ENCODE assay signal across 45 mouse cellular contexts in the genomic region with DNA sequence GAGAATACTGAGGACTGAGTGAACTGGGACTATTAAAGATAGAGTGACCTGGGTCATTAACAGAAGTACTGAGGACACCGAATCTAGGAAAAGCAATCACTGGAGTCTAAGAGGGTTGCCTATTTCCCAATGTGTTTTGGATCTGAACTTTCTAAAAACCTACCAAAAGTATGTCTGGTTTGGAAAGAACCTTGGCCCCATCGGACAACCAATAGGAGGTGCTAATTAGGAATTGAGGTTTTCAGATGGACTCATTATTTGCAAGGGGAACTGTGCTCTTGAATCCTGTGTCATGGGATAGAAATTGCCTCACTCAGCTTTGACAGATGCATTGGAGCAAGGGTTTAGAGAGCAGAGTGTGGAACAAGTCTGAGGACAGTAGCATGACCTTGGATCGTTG. TPM values are rescaled to one million over a fixed set of nuclear protein-coding genes. Genes with fewer than 3 reads are reported as not detected.
"Had no signal": no experiment of that assay in that cellular context is flagged by ENCODE, and none has a peak within 500 bp of the region (broad histone marks: within the 10 kb centered on the region; RNA-seq: fewer than 3 reads in every experiment).

No protein-coding gene starts in this region.

- DNase-seq: heart, adult 2 months; heart, postnatal 10 days; heart, postnatal 14 days; heart, postnatal 36 days; heart, postnatal 4 days; kidney, adult 11 months; kidney, adult 18-20 months; kidney, adult 8-10 months; kidney, postnatal 10 days; kidney, postnatal 14 days; kidney, postnatal 25 days; kidney, postnatal 36 days; kidney, postnatal 4 days; layer of hippocampus, adult 9-11 months; layer of hippocampus, postnatal 36 days had no signal

- H3K27ac ChIP-seq: heart, adult 2 months; heart, embryonic 10.5 days; heart, embryonic 13.5 days; heart, embryonic 15.5 days; hindbrain, embryonic 10.5 days; hindbrain, embryonic 12.5 days; hindbrain, embryonic 13.5 days; hindbrain, embryonic 14.5 days; hindbrain, embryonic 15.5 days; hindbrain, postnatal 0 days; intestine, embryonic 15.5 days; kidney, postnatal 0 days; layer of hippocampus, adult 2 months had no signal

- H3K9me3 ChIP-seq: heart, embryonic 10.5 days; heart, embryonic 12.5 days; heart, embryonic 13.5 days; heart, embryonic 15.5 days; hindbrain, embryonic 10.5 days; hindbrain, embryonic 12.5 days; hindbrain, embryonic 13.5 days; hindbrain, embryonic 15.5 days; intestine, embryonic 15.5 days; kidney, embryonic 15.5 days had no signal

- H3K36me3 ChIP-seq: heart, embryonic 10.5 days; heart, embryonic 12.5 days; heart, embryonic 13.5 days; heart, embryonic 15.5 days; hindbrain, embryonic 10.5 days; hindbrain, embryonic 12.5 days; hindbrain, embryonic 13.5 days; hindbrain, embryonic 15.5 days; intestine, embryonic 15.5 days; kidney, embryonic 15.5 days had no signal

- H3K9ac ChIP-seq: heart, embryonic 12.5 days; heart, embryonic 13.5 days; heart, embryonic 15.5 days; hindbrain, embryonic 12.5 days; hindbrain, embryonic 13.5 days; hindbrain, embryonic 14.5 days; hindbrain, embryonic 15.5 days; intestine, embryonic 15.5 days; kidney, embryonic 15.5 days had no signal

- ATAC-seq: hindbrain, embryonic 16.5 days; hindbrain, postnatal 0 days; inflammation-experienced regulatory T-cells, adult 6 months; intestine, embryonic 15.5 days; intestine, embryonic 16.5 days; intestine, postnatal 0 days had no signal

- H3K4me2 ChIP-seq: heart, embryonic 11.5 days; heart, embryonic 12.5 days; heart, embryonic 13.5 days; heart, embryonic 15.5 days; hindbrain, embryonic 12.5 days; hindbrain, embryonic 13.5 days; hindbrain, embryonic 14.5 days; hindbrain, embryonic 15.5 days; intestine, embryonic 15.5 days; kidney, embryonic 15.5 days had no signal

- H3K27me3 ChIP-seq: heart, embryonic 12.5 days; heart, embryonic 15.5 days; hindbrain, embryonic 12.5 days; hindbrain, embryonic 13.5 days; hindbrain, embryonic 15.5 days; intestine, embryonic 15.5 days; kidney, embryonic 15.5 days had no signal

- H3K4me1 ChIP-seq: heart, embryonic 10.5 days; hindbrain, embryonic 12.5 days; hindbrain, embryonic 13.5 days; hindbrain, embryonic 15.5 days; intestine, embryonic 15.5 days had no signal

- H3K4me3 ChIP-seq: heart, adult 2 months; heart, embryonic 10.5 days; heart, embryonic 12.5 days; heart, embryonic 13.5 days; heart, embryonic 15.5 days; hindbrain, embryonic 10.5 days; hindbrain, embryonic 12.5 days; hindbrain, embryonic 13.5 days; hindbrain, embryonic 15.5 days; intestine, embryonic 15.5 days; kidney, embryonic 15.5 days; layer of hippocampus, adult 2 months had no signal

RNA-seq across cellular contexts. Expression of gene Gm33543, which starts 1.5 kb away (rescaled TPM):
- total RNA-seq: hematopoietic stem cell, adult 5-6 weeks; hindbrain, postnatal 0 days; layer of hippocampus, adult 2 months; layer of hippocampus, adult 8-10 months; layer of hippocampus, postnatal 10 days; layer of hippocampus, postnatal 14 days; layer of hippocampus, postnatal 25 days; layer of hippocampus, postnatal 36 days had no signal
- polyA plus RNA-seq: heart, embryonic 10.5 days; heart, embryonic 11.5 days; heart, embryonic 12.5 days; heart, embryonic 13.5 days; heart, embryonic 14.5 days; heart, embryonic 15.5 days; heart, embryonic 16.5 days; hindbrain, embryonic 10.5 days; hindbrain, embryonic 11.5 days; hindbrain, embryonic 12.5 days; hindbrain, embryonic 13.5 days; hindbrain, embryonic 14.5 days; hindbrain, embryonic 15.5 days; hindbrain, embryonic 16.5 days; inflammation-experienced regulatory T-cells, adult 6 months; intestine, embryonic 14.5 days; intestine, embryonic 15.5 days; intestine, embryonic 16.5 days; intestine, postnatal 0 days; kidney, embryonic 14.5 days; large intestine, adult 2 months had no signal
